Mouse (Mus musculus) bone marrow macrophage, adult 2 months (primary cell): ENCODE measurements at regions not wholly inside any gene's neighbourhood (a gene's known extent, or its start where the extent isn't known, plus 50 kb on each side); places are given as distances from the start of the nearest gene placed in this dataset.

Experiments used
- CTCF ChIP-seq: IDR thresholded peaks from 2 replicates; pipeline ENCODE4 v1.5.1; 2012; ENCODE audit warnings: low read depth, mild to moderate bottlenecking, low read length, moderate library complexity
- POLR2A ChIP-seq: IDR thresholded peaks from 2 replicates; pipeline ENCODE4 v1.6.1; 2012; ENCODE audit warnings: mild to moderate bottlenecking, low read depth, low read length, borderline replicate concordance

DNA sequence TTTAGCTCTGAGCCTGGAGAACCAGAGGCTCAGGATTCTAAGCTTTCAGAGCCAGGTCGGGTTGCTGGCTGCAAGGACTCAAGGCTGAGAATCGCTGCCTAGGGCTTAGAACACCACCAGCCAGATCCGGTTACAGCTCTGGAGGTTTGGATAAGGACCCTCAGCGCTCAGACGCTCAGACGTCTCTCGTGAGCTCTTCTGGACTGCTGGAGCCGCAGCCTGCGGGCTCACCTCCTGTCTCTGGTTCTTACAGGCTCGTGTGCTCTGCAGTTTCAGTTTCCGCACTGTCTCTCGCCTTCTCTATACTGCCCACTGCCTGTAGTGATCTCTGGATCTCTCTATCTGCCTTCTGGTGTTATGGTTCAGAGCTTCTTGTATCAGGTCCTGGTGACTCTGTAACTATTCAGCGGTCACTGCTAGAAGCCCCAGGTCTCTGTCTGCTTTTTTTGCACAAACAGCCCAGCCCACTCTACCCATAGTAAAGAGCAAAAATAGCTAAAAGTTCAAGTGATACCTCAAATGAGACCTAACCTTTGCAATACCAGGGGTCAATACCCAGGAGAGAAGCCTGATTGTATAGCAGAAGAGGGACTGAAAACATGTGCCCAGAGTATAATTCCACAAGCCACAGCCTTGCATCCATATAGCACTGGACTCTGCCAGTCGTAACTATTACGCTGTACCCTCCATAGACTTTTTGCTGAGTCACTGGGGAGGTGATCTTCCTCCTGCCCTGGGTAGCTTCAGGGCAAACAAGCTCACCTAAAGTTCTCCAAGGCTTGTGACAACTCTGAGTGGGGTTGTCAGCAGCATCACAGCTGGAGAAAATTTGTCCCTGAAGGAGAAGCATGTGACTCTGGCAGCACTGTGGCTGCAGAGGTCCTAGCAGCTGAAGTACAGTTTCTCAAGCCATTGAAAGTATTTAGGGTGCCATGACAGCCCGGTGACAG lies 56.4 kb upstream of the Gpc1 start:
- no peak for TF ChIP-seq POLR2A
- TF ChIP-seq CTCF: no peak
